Mouse (Mus musculus): ENCODE measurements around the gene Snx20.
"Not testable (repeated sequence)": the region's sequence is repeated elsewhere in the genome, so short reads cannot be mapped to it uniquely, and the experiment has no call there.

Snx20 gene

GRCm38 (mm10) chr8:88635474-88636397 lies at the start of gene Snx20:
Gene Snx20, minus strand, starts transcription at chr8:88636128.
- no peak for DNase-seq (ENCODE audit: low read depth, low spot score)

DNA sequence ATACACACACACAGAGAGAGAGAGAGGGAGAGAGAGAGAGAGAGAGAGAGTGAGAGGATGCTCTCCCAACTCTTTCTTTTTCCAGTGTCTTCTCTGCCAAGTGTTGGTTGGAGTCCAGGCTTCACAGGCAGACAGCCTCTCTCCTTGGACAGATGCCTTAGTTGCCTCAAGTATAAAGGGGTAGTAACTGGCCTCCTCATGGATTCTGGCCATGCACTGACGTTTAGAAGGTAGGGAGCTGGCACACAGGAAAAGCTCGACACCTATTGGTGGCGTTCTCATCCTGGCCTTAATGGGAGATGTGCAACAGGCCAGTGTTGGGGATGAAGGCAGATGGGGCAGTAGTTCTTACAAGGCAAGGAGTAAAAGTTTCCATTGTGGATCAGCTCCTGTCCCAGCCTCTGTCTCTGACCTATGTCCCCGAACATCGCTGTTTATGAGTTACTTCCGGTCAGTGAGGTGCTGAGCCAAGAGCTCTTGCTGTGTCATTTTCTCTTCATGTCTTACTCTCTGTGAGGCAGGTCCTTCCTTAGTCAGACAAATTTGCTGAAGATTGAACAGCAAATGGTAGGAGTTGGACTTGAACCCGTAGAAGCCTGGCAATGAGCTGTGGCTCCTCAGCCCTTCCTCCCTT lies 47.8 kb upstream of the Snx20 start:
- DNase-seq (ENCODE audit: low read depth, low spot score) = no peak

GRCm38 (mm10) chr8:88681046-88681445 lies 45.1 kb upstream of the Snx20 start:
- DNase-seq (ENCODE audit: low read depth, low spot score) = no peak

- no peak for DNase-seq (ENCODE audit: low read depth, low spot score)
Observed at GRCm38 (mm10) chr8:88680566-88680965, 44.6 kb upstream of the Snx20 start.

DNA sequence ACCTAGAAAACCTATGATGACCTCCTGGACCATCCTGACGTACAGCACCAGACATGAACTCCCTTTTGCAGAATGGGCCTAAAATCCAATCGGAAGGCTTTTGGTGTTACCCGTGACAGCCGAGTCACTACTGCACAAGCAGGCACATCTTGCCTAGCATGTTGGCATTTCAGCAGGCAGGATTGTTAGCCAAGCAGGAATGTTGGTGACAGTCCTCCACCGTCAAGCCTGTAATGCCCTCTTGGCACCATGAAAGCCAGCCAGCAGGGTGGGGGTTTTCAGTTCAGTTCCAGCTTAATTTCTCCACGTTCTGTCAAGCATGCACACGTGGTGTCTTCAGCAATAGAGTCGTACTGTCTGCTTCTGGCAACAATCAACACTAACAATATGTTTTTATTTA lies 41.1 kb upstream of the Snx20 start:
- DNase-seq (ENCODE audit: low read depth, low spot score) = no peak

- no peak for DNase-seq (ENCODE audit: low read depth, low spot score)
Observed at GRCm38 (mm10) chr8:88675372-88676165, 39.6 kb upstream of the Snx20 start.

DNA sequence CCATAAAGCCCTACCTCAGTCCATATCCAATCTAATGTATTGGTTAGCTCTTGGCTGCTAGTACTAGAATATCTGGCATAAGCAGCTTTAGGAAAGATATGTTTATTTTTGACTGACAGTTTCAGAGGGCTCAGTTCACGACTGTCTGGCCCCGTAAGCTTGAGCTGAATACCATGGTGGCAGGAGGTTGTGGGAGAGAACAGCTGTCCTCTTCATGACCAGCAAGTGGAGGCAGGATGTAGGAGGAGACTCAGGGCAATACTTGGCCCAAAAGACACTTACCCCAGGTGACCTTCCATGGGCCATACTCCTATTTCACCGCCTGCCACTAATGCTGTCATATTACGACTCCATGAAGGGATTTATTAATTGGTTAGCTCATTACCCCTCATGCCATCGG lies 37.9 kb upstream of the Snx20 start:
- DNase-seq (ENCODE audit: low read depth, low spot score) = no peak

- no peak for DNase-seq (ENCODE audit: low read depth, low spot score)
Observed at GRCm38 (mm10) chr8:88671575-88671974, 35.6 kb upstream of the Snx20 start.

DNA sequence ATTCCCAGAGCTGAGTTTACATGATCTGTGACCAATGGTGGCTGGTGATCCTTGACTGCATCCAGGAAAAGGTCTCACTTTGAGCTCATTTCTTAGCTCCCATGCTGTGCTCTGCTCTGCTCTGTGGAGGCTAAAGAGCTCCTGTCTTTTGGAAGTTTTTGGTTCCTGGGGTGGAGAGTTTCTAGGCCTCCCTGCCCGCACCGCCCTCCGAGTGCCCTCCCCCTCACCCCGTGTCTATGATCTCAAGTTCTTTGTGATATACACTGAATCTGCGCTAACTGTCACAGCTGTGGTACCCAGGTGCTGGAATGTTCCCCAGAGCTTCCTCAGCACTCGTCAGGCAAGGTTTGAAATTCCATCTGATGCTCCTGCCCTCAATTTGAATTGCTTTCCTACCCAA lies 34.9 kb upstream of the Snx20 start:
- no peak for DNase-seq (ENCODE audit: low read depth, low spot score)

- no peak for DNase-seq (ENCODE audit: low read depth, low spot score)
Observed at GRCm38 (mm10) chr8:88668400-88669086, 32.6 kb upstream of the Snx20 start.

DNA sequence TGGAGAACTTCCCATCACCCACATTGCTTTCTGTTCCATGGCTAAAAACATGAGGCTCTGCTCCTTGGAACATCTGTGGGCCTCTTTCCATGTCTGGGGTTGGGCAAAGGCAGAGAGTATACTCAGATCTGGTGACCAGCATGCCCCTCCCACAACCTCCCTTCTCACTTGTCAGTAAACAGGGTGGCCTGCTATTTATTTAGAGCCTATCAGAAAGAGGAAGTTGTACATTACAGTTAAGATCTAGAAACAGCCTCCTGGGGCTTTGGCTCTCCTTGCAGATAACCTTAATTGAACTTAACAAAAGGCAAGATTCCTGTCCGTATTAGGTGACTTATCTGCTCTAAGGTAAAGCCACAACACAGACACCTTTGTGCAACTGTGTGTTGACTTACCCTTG lies 30.5 kb upstream of the Snx20 start:
- no peak for DNase-seq (ENCODE audit: low read depth, low spot score)

GRCm38 (mm10) chr8:88664947-88665346 lies 29.0 kb upstream of the Snx20 start:
- DNase-seq (ENCODE audit: low read depth, low spot score) = no peak

DNA sequence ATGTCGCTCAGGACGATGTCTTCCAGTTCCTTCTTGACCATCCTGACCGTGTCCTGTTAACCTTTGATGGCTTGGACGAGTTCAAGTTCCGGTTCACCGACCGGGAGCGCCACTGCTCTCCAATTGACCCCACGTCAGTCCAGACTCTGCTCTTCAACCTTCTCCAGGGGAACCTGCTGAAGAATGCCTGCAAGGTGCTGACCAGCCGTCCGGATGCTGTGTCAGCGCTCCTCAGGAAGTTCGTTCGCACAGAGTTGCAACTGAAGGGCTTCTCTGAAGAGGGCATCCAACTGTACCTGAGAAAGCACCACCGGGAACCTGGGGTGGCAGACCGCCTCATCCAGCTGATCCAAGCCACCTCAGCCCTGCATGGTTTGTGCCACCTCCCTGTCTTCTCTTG lies 28.2 kb upstream of the Snx20 start:
- no peak for DNase-seq (ENCODE audit: low read depth, low spot score)

DNA sequence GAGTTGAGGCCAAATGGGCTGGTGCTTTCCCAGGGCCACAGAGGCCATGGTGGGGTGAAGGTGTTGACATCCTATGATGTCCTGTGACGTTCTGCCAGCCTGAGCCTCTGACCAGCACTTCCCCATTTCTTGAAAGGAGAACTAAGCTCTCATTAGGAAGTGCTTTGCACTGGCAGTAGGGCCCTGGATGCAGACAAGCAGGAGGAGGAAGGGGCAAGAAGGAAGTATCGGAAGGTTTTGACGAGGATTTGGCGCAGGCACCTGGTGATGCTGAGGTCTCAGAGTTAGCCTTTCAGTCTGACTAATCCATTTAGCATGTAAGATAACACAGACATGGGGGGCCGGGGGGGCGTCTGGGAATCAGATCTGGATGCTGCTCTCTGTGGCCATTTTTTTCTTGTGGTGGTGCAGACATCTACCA lies 26.5 kb upstream of the Snx20 start:
- no peak for DNase-seq (ENCODE audit: low read depth, low spot score)

GRCm38 (mm10) chr8:88659873-88660272 lies 23.9 kb upstream of the Snx20 start:
- no peak for DNase-seq (ENCODE audit: low read depth, low spot score)

DNA sequence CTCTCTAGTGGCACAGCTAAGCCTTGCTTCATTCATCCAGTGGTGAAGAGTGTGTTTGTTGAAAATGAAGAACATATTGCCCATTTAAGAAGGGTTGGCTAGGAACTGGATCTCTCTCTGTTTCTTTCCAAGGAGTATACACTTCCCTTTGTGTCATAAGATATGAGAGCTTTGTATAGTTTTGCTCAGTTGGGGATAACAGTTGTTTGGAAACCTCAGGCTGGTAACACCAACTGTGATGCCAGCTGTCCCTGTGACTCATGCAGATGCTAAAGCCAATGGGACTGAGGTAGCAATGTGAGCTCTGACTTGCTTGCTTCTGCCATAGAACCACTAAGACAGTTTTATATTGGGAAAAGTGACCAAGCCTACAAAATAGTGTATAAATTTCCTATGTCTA lies 19.4 kb upstream of the Snx20 start:
- DNase-seq (ENCODE audit: low read depth, low spot score) = no peak

DNA sequence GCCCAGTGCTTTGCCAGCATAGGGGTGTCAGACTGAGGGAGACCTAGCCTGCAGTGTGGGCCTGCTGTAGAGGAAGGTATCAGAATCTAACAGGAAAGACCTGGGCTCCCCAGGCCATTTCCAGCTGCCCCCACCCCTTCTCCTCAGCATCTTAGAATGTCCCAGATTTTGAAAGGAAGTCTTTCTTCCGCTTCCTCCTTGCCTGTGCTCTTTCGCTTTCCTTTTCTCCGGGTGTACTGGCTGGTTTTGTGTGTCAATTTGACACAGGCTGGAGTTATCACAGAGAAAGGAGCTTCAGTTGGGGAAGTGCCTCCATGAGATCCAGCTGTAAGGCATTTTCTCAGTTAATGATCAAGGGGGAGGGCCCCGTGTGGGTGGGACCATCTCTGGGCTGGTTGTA lies 15.2 kb upstream of the Snx20 start:
- DNase-seq (ENCODE audit: low read depth, low spot score) = not testable (repeated sequence)

DNA sequence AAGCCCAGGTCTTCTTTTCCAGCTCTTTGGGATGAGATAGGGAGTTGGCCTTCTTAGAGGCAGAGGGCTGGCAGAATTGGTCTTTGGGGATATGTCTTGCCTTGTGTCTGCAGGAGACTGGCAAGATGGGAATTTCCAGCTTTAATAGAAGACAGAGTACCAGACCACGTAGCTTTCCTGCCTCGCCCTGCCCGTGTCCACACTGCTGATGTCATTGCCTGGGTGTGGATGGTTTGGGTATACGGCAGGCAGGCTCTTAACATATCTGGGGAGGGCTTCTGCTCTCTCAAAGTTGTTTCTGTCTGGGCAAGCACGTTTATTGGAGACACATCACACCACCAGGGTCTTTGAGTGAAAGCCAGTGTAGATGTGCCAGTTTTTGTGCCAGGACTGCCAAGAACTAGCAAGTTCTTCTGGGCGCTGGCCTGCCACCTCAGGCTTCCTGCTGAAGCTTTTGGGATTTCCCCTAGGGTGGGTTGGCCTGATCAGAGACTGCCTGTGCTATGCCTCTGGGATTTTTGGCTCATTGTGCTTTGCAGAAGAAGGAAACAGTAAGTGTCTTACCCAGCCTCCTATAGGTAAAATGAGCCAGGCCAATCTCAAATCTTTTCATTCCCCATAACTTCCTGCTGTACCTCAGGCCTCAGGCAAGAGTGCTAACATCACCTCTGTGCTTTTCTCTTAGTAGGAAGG lies 14.2 kb upstream of the Snx20 start:
- DNase-seq (ENCODE audit: low read depth, low spot score) = no peak

DNA sequence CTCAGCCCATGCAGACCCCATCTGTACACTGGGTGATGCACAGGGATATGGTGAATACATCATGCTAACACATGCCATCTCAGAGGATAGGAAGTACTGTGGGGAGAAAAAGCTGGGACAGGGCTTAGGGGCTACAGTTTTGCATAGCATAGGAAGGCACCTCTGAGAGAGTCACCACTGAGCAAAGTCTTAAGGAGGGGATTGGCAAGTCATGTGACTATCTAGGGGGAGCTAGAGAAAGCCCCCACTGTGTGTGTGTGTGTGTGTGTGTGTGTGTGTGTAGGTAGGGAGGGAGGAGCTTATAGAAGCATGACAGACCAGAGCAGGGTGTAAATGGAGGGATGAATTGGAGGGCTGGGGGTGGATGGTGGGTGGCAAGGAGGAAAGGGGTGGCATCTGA lies 12.4 kb upstream of the Snx20 start:
- DNase-seq (ENCODE audit: low read depth, low spot score) = no peak

- DNase-seq (ENCODE audit: low read depth, low spot score) = peak; percentile 92
Observed at GRCm38 (mm10) chr8:88646837-88647778, 11.2 kb upstream of the Snx20 start, which contains the start of gene Nod2. Gene Nod2, plus strand, starts transcription at chr8:88647315.

Data from ES-CJ7 (cell line).